Mouse (Mus musculus) cerebral cortex, adult 2 months (tissue): ENCODE data around the gene Ldb2.

ENCODE experiments used
- WGBS: fragments of 180-500 bp; shearing (Covaris S2); methylation state at CpG from one replicate; pipeline ENCODE4 v1.1.7; 2018; 5-methylcytosine and 5-hydroxymethylcytosine counted together

Ldb2 gene

GRCm38 (mm10) chr5:44543472-44544132 lies 255.9 kb downstream of the Ldb2 start:
- 95% methylated on average over 2 of the region's 2 CpGs for WGBS

- WGBS, result 93% methylated on average over 9 of the region's 9 CpGs
Observed at GRCm38 (mm10) chr5:44541748-44542147, 257.7 kb downstream of the Ldb2 start.

GRCm38 (mm10) chr5:44538687-44539086 lies 260.8 kb downstream of the Ldb2 start:
- WGBS, result 49% methylated on average over 2 of the region's 2 CpGs

- 7% methylated on average over 5 of the region's 5 CpGs for WGBS
Observed at GRCm38 (mm10) chr5:44538000-44538395, 261.5 kb downstream of the Ldb2 start.

GRCm38 (mm10) chr5:44537316-44537999 lies 262.0 kb downstream of the Ldb2 start:
- 40% methylated on average over 5 of the region's 5 CpGs for WGBS

GRCm38 (mm10) chr5:44529466-44529865 lies 270.0 kb downstream of the Ldb2 start:
- 68% methylated on average over 3 of the region's 3 CpGs for WGBS

GRCm38 (mm10) chr5:44529001-44529400 lies 270.5 kb downstream of the Ldb2 start:
- WGBS, result 77% methylated on average over 1 of the region's 1 CpGs

GRCm38 (mm10) chr5:44505221-44505620 lies 294.3 kb downstream of the Ldb2 start:
- WGBS, result 83% methylated on average over 5 of the region's 5 CpGs

- WGBS, result 53% methylated on average over 5 of the region's 5 CpGs
Observed at GRCm38 (mm10) chr5:44504786-44505185, 294.7 kb downstream of the Ldb2 start.

GRCm38 (mm10) chr5:44498229-44498628 lies 301.3 kb downstream of the Ldb2 start:
- 38% methylated on average over 1 of the region's 1 CpGs for WGBS

GRCm38 (mm10) chr5:44496854-44497253 lies 302.6 kb downstream of the Ldb2 start:
- 89% methylated on average over 3 of the region's 3 CpGs for WGBS

GRCm38 (mm10) chr5:44495092-44495491 lies 304.4 kb downstream of the Ldb2 start:
- WGBS, result 63% methylated on average over 4 of the region's 4 CpGs

GRCm38 (mm10) chr5:44494133-44494532 lies 305.3 kb downstream of the Ldb2 start:
- 69% methylated on average over 9 of the region's 9 CpGs for WGBS

- WGBS, result 100% methylated on average over 1 of the region's 1 CpGs
Observed at GRCm38 (mm10) chr5:44491526-44491925, 308.0 kb downstream of the Ldb2 start.

GRCm38 (mm10) chr5:44490462-44490861 lies 309.0 kb downstream of the Ldb2 start:
- WGBS, result 93% methylated on average over 6 of the region's 6 CpGs

GRCm38 (mm10) chr5:44483426-44484106 lies 315.9 kb downstream of the Ldb2 start:
- 60% methylated on average over 11 of the region's 11 CpGs for WGBS

GRCm38 (mm10) chr5:44481406-44481805 lies 318.1 kb downstream of the Ldb2 start:
- WGBS, result 83% methylated on average over 4 of the region's 4 CpGs

GRCm38 (mm10) chr5:44476356-44476755 lies 323.1 kb downstream of the Ldb2 start:
- WGBS, result 61% methylated on average over 4 of the region's 4 CpGs

- 66% methylated on average over 1 of the region's 1 CpGs for WGBS
Observed at GRCm38 (mm10) chr5:44475543-44475942, 323.9 kb downstream of the Ldb2 start.

- 72% methylated on average over 10 of the region's 10 CpGs for WGBS
Observed at GRCm38 (mm10) chr5:44473857-44474762, 325.4 kb downstream of the Ldb2 start.

GRCm38 (mm10) chr5:44465238-44465637 lies 334.2 kb downstream of the Ldb2 start:
- WGBS, result 58% methylated on average over 4 of the region's 4 CpGs
